Mouse (Mus musculus): Measurements from ENCODE around the gene Cpxm2.

DNA sequence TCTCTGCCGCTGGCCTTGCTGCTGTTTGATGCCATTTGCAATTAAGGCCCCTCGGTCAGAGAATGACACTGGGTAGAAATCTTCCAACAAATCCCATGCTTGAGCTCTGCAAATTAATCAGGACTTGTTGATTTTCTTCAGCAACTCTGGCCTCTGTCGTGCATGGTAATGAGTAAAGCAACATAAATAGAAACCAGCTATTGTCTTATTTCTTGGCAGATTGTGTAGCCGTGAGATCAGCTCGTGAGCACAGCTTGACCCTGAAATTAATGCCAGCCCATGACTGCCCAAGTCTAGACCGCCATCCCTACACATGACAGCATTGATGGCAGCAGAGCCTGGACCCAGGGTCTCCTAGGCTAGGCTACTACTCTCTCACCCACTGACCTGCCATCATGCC, 25.9 kb downstream of the Cpxm2 start:
- TF ChIP-seq CTCF (IDR thresholded peaks at IDR 0.05; ENCODE audit: control insufficient read depth, insufficient read depth, insufficient read length) (no peak), FOSL1 (IDR thresholded peaks at IDR 0.05; ENCODE audit: insufficient read depth, low read length, poor library complexity, severe bottlenecking) (no peak), MAX (IDR thresholded peaks at IDR 0.05) (no peak), MYOG (IDR thresholded peaks at IDR 0.05; ENCODE audit: control insufficient read depth, extremely low read depth, insufficient read length) (no peak), USF1 (IDR thresholded peaks at IDR 0.05; ENCODE audit: low read depth) (no peak), CEBPB (IDR thresholded peaks at IDR 0.05; ENCODE audit: low read depth) (no peak)

All from C2C12 (cell line).